Mouse (Mus musculus): Measurements from ENCODE around the gene C8a. TPM values are rescaled to one million over a fixed set of nuclear protein-coding genes. Genes with fewer than 3 reads are reported as not detected.

C8a gene
- total RNA-seq, 2 experiments from 2014 or later: not detected

- no peak for DNase-seq
Observed at GRCm38 (mm10) chr4:104779460-104779859, 96.7 kb downstream of the C8a start.

GRCm38 (mm10) chr4:104775601-104776000 is 100.6 kb downstream of the C8a start:
- intact Hi-C loops (cut with DNase I): no loop called here
- no peak for DNase-seq

More at GRCm38 (mm10) chr4:104779460-104779859, 96.7 kb downstream of the C8a start:
- intact Hi-C loops (cut with DNase I): no loop called here

- intact Hi-C loops (cut with DNase I): no loop called here
- DNase-seq: no peak
Observed at GRCm38 (mm10) chr4:104770331-104770730, 105.9 kb downstream of the C8a start.

- DNase-seq: no peak
- intact Hi-C loops (cut with DNase I): no loop called here
Observed at GRCm38 (mm10) chr4:104769602-104770001, 106.6 kb downstream of the C8a start.

- intact Hi-C loops (cut with DNase I): no loop called here
- no peak for DNase-seq
Observed at GRCm38 (mm10) chr4:104768190-104768589, 108.0 kb downstream of the C8a start.

- intact Hi-C loops (cut with DNase I): no loop called here
- DNase-seq: no peak
Observed at GRCm38 (mm10) chr4:104766065-104766464, 110.1 kb downstream of the C8a start, which contains the start of gene C8b. Gene C8b, plus strand, starts transcription at chr4:104766317.

Other genes starting within 250 kb of the C8a start
- gene C8b, start 110.1 kb downstream of the C8a start, total RNA-seq (2021): not detected
- gene Gm17662, start 19.1 kb downstream of the C8a start, total RNA-seq (2021): not detected
- gene Fyb2, start 37.1 kb upstream of the C8a start, total RNA-seq (2021): not detected
- 10 to 100 TPM; 66.3 to 68.0 TPM for gene Prkaa2, start 233.5 kb upstream of the C8a start, total RNA-seq (2021)

Measured in heart, postnatal 14 days (tissue).